Mouse (Mus musculus) hindbrain, embryonic 16.5 days (tissue): Measurements from ENCODE around the gene Lrrc31. TPM values are rescaled to one million over a fixed set of nuclear protein-coding genes. Genes with fewer than 3 reads are reported as not detected.
"Not testable (repeated sequence)": the region's sequence is repeated elsewhere in the genome, so short reads cannot be mapped to it uniquely, and the experiment has no call there.

Source experiments
- ATAC-seq: fragments of 200-750 bp; cut with Nextera tagmentation; 2 replicates; pipeline ENCODE4 v1.8.0; 2017; ENCODE audit warnings: moderate TSS enrichment, moderate library complexity
- H3K27ac ChIP-seq: fragments of 300-500 bp; sonication (generic); 2 replicates; pipeline ENCODE4 v1.5.1; 2014; ENCODE audit warnings: low read depth, mild to moderate bottlenecking, control low read depth, low read length, moderate library complexity
- H3K27me3 ChIP-seq: fragments of 300-500 bp; sonication (generic); replicated peaks from 2 replicates; pipeline ENCODE4 v1.6.1; 2014; ENCODE audit warnings: low read length; ENCODE audit not compliant: control insufficient read depth, insufficient read depth
- H3K36me3 ChIP-seq: fragments of 300-500 bp; sonication (generic); 2 replicates; pipeline ENCODE4 v1.6.1; 2014; ENCODE audit warnings: mild to moderate bottlenecking, low read length, moderate library complexity, mixed read lengths; ENCODE audit not compliant: control insufficient read depth, insufficient read depth
- H3K4me1 ChIP-seq: fragments of 300-500 bp; sonication (generic); 2 replicates; pipeline ENCODE4 v1.6.1; 2014; ENCODE audit warnings: low read depth, low read length; ENCODE audit not compliant: control insufficient read depth, insufficient read depth
- H3K4me2 ChIP-seq: fragments of 300-500 bp; sonication (generic); 2 replicates; pipeline ENCODE4 v1.6.1; 2014; ENCODE audit warnings: mild to moderate bottlenecking, low read length, control low read depth, moderate library complexity
- H3K4me3 ChIP-seq: fragments of 300-500 bp; sonication (generic); 2 replicates; pipeline ENCODE4 v1.5.1; 2014; ENCODE audit warnings: mild to moderate bottlenecking, low read length, control low read depth, moderate library complexity
- H3K9ac ChIP-seq: fragments of 300-500 bp; sonication (generic); 2 replicates; pipeline ENCODE4 v1.6.1; 2014; ENCODE audit warnings: low read depth, mild to moderate bottlenecking, control low read depth, low read length, moderate library complexity
- H3K9me3 ChIP-seq: fragments of 300-500 bp; sonication (generic); 2 replicates; pipeline ENCODE4 v1.6.1; 2014; ENCODE audit warnings: mild to moderate bottlenecking, low read length, moderate library complexity; ENCODE audit not compliant: control insufficient read depth
- WGBS: fragments of 180-500 bp; shearing (Covaris S2); extraction: QIAGEN DNeasy Blood & Tissue Kit; methylation state at CpG from one replicate; pipeline ENCODE4 v1.1.7; 2014; 5-methylcytosine and 5-hydroxymethylcytosine counted together
- polyA plus RNA-seq: library from polyadenylated mRNA; unstranded; fragments of >200 nt; fragmentation: Nextera tagmentation; extraction: Ambion mirVana; gene quantifications from 2 replicates; pipeline ENCODE4 v1.2.1, GENCODE M21; 2015

The Lrrc31 gene
- polyA plus RNA-seq, result 0.09 and 0.17 TPM in 2 replicates

DNA sequence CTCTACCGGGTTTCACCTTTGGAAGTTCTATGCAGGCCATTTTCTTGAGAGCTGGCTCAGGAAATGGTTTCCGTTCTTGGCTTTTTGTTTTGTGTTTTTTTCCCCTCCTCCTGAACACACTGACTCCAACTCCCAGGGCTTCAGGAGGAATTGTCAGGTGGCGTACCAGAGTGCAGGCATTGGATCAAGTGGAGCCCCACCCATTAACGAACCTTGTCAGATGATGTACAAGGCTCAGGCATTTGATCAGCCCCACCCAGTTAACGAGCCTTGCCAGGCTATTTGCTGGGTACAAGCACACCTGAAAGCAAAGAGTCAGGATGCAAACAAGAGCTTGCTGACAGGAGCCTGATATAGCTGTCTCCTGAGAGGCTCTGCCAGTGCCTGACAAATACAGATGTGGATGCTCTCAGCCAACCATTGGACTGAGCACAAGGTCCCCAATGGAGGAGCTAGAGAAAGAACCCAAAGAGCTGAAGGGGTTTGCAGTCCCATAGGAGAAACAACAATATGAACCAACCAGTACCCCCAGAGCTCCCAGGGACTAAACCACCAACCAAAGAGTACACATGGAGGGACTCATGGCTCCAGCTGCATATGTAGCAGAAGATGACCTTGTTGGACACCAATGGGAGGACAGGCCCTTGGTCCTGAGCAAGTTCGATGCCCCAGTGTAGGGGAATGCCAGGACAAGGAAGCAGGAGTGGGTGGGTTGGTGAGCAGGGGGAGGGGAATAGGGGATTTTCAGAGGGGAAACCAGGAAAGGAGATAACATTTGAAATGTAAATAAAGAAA is at the start of gene Lrrc31:
Gene Lrrc31 (minus strand): TSS at position 133 of the 795 bp plus-strand sequence.
- H3K36me3 ChIP-seq, ATAC-seq, H3K9ac ChIP-seq, H3K9me3 ChIP-seq, H3K4me3 ChIP-seq, H3K4me2 ChIP-seq, H3K4me1 ChIP-seq, H3K27ac ChIP-seq, H3K27me3 ChIP-seq: not testable (repeated sequence)
- 88% methylated on average over 6 of the region's 6 CpGs for WGBS

DNA sequence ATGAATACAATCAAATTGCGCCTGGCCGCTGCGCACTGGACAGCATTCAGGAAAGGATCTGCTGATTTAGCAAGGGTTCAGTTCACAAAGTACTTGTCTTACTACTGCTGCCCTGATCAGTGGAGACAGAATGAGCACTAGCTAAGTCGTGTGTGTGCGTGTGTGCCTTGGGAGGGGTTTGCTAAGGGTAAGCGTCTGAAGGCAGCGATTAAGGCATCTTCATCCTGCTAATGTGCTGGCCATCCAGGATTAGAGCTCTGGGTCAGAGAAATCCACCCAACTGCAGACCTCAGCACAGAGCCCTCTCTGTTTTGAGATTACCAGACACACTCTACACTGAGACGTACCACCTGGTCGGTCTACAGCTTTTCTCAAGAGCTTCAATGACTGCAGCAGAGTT is 48.7 kb upstream of the Lrrc31 start:
- Histone ChIP-seq H3K27ac (no peak overlapping the region), H3K4me1 (no peaks in the 10 kb centered on the region), H3K9me3 (no peaks in the 10 kb centered on the region), H3K36me3 (no peaks in the 10 kb centered on the region), H3K27me3 (no peaks in the 10 kb centered on the region), H3K9ac (no peak overlapping the region), H3K4me2 (no peak overlapping the region), H3K4me3 (no peak overlapping the region)
- ATAC-seq, result no peak
- 92% methylated on average over 9 of the region's 9 CpGs for WGBS

- ATAC-seq, result no peak
- Histone ChIP-seq H3K27ac (no peak within 1 kb of the TSS), H3K4me2 (no peak within 1 kb of the TSS), H3K9me3 (no peaks in the 10 kb centered on the region), H3K27me3 (no peaks in the 10 kb centered on the region), H3K4me3 (no peak within 1 kb of the TSS), H3K36me3 (no peaks in the 10 kb centered on the region), H3K9ac (no peak within 1 kb of the TSS), H3K4me1 (no peaks in the 10 kb centered on the region)
- 87% methylated on average over 7 of the region's 7 CpGs for WGBS
Observed at GRCm38 (mm10) chr3:30746006-30746405, 46.4 kb upstream of the Lrrc31 start, which contains the start of gene Samd7. TSS of gene Samd7 (plus strand) at chr3:30746293.

DNA sequence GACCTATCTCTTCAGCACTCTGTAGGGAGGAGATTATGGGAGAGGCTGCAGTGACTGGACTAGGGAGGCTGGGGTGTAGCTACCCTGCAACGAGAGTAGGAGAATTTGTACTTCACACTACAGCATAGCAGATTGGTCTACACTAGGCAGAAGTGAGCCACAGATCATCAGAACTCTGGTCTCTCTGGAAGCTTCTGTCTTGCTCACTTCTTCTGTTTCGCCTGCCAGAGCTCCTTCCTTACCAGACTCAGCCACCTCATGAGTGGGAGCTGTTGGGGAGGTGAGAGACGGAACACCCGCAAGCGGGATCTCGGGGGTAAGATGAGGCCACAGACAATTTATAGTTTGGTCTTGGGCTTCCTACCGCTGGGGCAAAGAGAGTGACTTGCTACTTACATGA is 43.2 kb upstream of the Lrrc31 start:
- H3K27me3 ChIP-seq, result no peaks in the 10 kb centered on the region
- no peak overlapping the region for H3K9ac ChIP-seq
- H3K27ac ChIP-seq, result no peak overlapping the region
- no peaks in the 10 kb centered on the region for H3K36me3 ChIP-seq
- H3K4me2 ChIP-seq, result no peak overlapping the region
- 90% methylated on average over 7 of the region's 7 CpGs for WGBS
- H3K4me3 ChIP-seq, result no peak overlapping the region
- H3K4me1 ChIP-seq, result no peaks in the 10 kb centered on the region
- H3K9me3 ChIP-seq, result no peaks in the 10 kb centered on the region
- no peak for ATAC-seq

GRCm38 (mm10) chr3:30741306-30741705 is 41.7 kb upstream of the Lrrc31 start:
- no peaks in the 10 kb centered on the region for H3K36me3 ChIP-seq
- ATAC-seq, result no peak
- H3K4me1 ChIP-seq, result no peaks in the 10 kb centered on the region
- 92% methylated on average over 6 of the region's 6 CpGs for WGBS
- H3K4me3 ChIP-seq, result no peak overlapping the region
- no peaks in the 10 kb centered on the region for H3K9me3 ChIP-seq
- no peaks in the 10 kb centered on the region for H3K27me3 ChIP-seq
- no peak overlapping the region for H3K9ac ChIP-seq
- H3K4me2 ChIP-seq, result no peak overlapping the region
- H3K27ac ChIP-seq, result no peak overlapping the region

DNA sequence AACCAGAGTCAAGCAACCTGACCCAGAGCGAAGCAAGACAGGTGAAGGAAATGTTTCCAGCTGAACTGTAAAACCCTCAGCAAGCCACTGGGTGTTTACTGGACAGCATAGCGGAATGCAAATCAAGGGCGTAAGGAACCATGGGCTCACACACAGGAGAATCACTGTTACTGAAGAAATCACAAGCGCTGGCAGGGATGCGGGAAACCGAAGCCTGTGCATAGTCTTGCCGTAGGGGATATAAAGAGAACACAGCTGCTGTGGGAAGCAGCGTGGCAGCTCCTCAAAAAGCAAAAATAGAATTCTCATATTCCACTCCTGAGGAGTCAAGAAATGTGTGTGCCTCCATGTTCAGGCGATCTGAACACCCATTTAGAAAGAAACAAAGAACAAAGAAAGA is 37.2 kb upstream of the Lrrc31 start:
- 41% methylated on average over 9 of the region's 9 CpGs for WGBS

DNA sequence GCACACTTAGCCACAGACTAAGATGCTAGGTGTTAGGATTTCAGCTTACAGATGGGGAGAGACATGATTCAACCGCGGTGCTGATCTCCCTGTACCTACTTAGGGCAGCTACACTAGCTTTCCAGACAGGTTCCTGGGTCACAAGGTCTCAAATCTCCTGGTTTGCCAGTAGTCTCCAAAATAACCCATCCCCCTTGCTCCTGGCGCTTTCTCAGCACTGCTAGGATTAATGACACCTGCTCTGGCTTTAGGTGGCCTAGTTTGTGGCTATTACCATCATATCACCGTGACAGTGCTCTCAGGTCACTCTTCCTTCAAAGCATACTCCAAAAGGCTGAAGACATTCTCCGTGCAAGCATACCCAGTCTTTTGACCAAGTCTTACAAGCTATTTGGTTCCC is 29.4 kb upstream of the Lrrc31 start:
- ATAC-seq, result no peak
- no peaks in the 10 kb centered on the region for H3K9me3 ChIP-seq
- H3K9ac ChIP-seq, result no peak overlapping the region
- 90% methylated on average over 5 of the region's 5 CpGs for WGBS
- H3K27ac ChIP-seq, result no peak overlapping the region
- no peaks in the 10 kb centered on the region for H3K36me3 ChIP-seq
- no peaks in the 10 kb centered on the region for H3K4me1 ChIP-seq
- H3K27me3 ChIP-seq, result no peaks in the 10 kb centered on the region
- H3K4me2 ChIP-seq, result no peak overlapping the region
- H3K4me3 ChIP-seq, result no peak overlapping the region

More for the DNA sequence above, 37.2 kb upstream of the Lrrc31 start:
- Histone ChIP-seq H3K9me3 (no peaks in the 10 kb centered on the region), H3K9ac (no peak overlapping the region), H3K4me2 (peak overlapping the region; percentile 1; the same call in 1 of the 2 replicates), H3K4me1 (no peaks in the 10 kb centered on the region), H3K4me3 (no peak overlapping the region), H3K27me3 (no peaks in the 10 kb centered on the region), H3K36me3 (no peaks in the 10 kb centered on the region), H3K27ac (no peak overlapping the region)
- ATAC-seq, result peak; percentile 73; the same call in 1 of the 2 replicates

DNA sequence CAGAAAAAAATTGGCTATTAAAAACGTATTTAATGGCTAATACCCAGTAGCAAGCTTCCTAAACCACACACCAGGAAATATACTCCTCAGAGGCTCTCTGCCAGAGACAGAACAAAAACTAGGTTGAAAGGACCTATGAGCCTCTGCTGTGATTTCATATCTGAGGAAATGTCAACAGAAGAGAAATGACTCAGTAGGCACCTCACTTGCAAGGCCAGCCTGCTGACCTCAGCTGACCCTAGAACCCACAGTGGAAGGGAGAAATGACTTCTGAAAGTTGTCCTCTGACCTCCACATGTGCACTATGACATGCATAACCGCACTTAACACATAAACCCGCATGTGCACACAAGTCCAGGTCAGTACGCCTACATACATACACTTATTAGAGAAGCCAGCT is 27.6 kb upstream of the Lrrc31 start:
- no peak overlapping the region for H3K27ac ChIP-seq
- no peak for ATAC-seq
- no peaks in the 10 kb centered on the region for H3K27me3 ChIP-seq
- no peaks in the 10 kb centered on the region for H3K9me3 ChIP-seq
- 83% methylated on average over 4 of the region's 4 CpGs for WGBS
- no peaks in the 10 kb centered on the region for H3K4me1 ChIP-seq
- H3K4me3 ChIP-seq, result no peak overlapping the region
- H3K36me3 ChIP-seq, result no peaks in the 10 kb centered on the region
- H3K9ac ChIP-seq, result no peak overlapping the region
- no peak overlapping the region for H3K4me2 ChIP-seq

- Histone ChIP-seq H3K4me2 (no peak overlapping the region), H3K36me3 (no peaks in the 10 kb centered on the region), H3K4me3 (no peak overlapping the region), H3K27ac (no peak overlapping the region), H3K4me1 (no peaks in the 10 kb centered on the region), H3K9me3 (no peaks in the 10 kb centered on the region), H3K27me3 (no peaks in the 10 kb centered on the region), H3K9ac (no peak overlapping the region)
- ATAC-seq, result no peak
- WGBS, result 84% methylated on average over 7 of the region's 7 CpGs
Observed at GRCm38 (mm10) chr3:30725514-30725913, 25.9 kb upstream of the Lrrc31 start.
